Mouse (Mus musculus) layer of hippocampus, adult 18-20 months (tissue): ENCODE measurements around the gene Insl3. TPM values are rescaled to one million over a fixed set of nuclear protein-coding genes. Genes with fewer than 3 reads are reported as not detected.

Experiments
- total RNA-seq, 2 experiments: library from RNA; stranded (reverse); gene quantifications; 2 replicates each; pipeline ENCODE4 v1.2.3; 2021

Gene Insl3
- total RNA-seq, 2 experiments from 2014 or later: 1.7 to 1.8 TPM

Other genes starting within 250 kb of the Insl3 start
- gene Abhd8, start 225.6 kb upstream of the Insl3 start, total RNA-seq: 100 to 1,000 TPM; 287 to 312 TPM
- gene Mrpl34, start 224.3 kb upstream of the Insl3 start, total RNA-seq: 10 to 100 TPM; 48.1 to 48.9 TPM
- gene Dda1, start 220.0 kb upstream of the Insl3 start, total RNA-seq: 10 to 100 TPM; 82.5 to 91.6 TPM
- 10 to 100 TPM; 48.4 to 49.2 TPM for gene Ano8, start 203.3 kb upstream of the Insl3 start, total RNA-seq
- 10 to 100 TPM; 30.4 to 36.1 TPM for gene Gtpbp3, start 201.1 kb upstream of the Insl3 start, total RNA-seq
- 1 to 10 TPM; 7.4 to 7.9 TPM for gene Plvap, start 177.5 kb upstream of the Insl3 start, total RNA-seq
- gene Ccdc194, start 163.5 kb upstream of the Insl3 start, total RNA-seq: not detected
- gene Bst2, start 151.8 kb upstream of the Insl3 start, total RNA-seq: 1 to 10 TPM; 3.8 to 5.4 TPM
- 10 to 100 TPM; 29.9 to 37.9 TPM for gene Mvb12a, start 146.3 kb upstream of the Insl3 start, total RNA-seq
- under 1 TPM in 1 of 2 experiments, not detected in 1; 0.20 TPM for gene Tmem221, start 130.3 kb upstream of the Insl3 start, total RNA-seq
- under 1 TPM; 0.12 to 0.15 TPM for gene Nxnl1, start 122.6 kb upstream of the Insl3 start, total RNA-seq
- 100 to 1,000 TPM; 105 to 126 TPM for gene Slc27a1, start 120.3 kb upstream of the Insl3 start, total RNA-seq
- 10 to 100 TPM; 32.0 to 33.1 TPM for gene Pgls, start 97.0 kb upstream of the Insl3 start, total RNA-seq
- 1 to 10 TPM; 2.5 to 3.1 TPM for gene Fam129c, start 91.6 kb upstream of the Insl3 start, total RNA-seq
- gene Colgalt1, start 78.2 kb upstream of the Insl3 start, total RNA-seq: 10 to 100 TPM; 53.7 to 54.1 TPM
- 100 to 1,000 TPM; 226 to 246 TPM for gene Unc13a, start 17.5 kb upstream of the Insl3 start, total RNA-seq
- 1 to 10 TPM; 3.7 to 4.4 TPM for gene Jak3, start 12.9 kb upstream of the Insl3 start, total RNA-seq
- under 1 TPM; 0.33 to 0.59 TPM for gene B3gnt3, start 12.6 kb downstream of the Insl3 start, total RNA-seq
- gene Fcho1, start 36.5 kb downstream of the Insl3 start, total RNA-seq: 10 to 100 TPM; 94.9 to 99.9 TPM
- gene Zfp709, start 192.8 kb downstream of the Insl3 start, total RNA-seq: 10 to 100 TPM; 11.5 to 11.6 TPM
- gene Zfp882, start 219.4 kb downstream of the Insl3 start, total RNA-seq: 10 to 100 TPM; 15.2 to 16.2 TPM
- gene Zfp617, start 219.4 kb downstream of the Insl3 start, total RNA-seq: 10 to 100 TPM; 24.5 to 26.0 TPM